Mouse (Mus musculus): ENCODE measurements around the gene Mmp8.

DNA sequence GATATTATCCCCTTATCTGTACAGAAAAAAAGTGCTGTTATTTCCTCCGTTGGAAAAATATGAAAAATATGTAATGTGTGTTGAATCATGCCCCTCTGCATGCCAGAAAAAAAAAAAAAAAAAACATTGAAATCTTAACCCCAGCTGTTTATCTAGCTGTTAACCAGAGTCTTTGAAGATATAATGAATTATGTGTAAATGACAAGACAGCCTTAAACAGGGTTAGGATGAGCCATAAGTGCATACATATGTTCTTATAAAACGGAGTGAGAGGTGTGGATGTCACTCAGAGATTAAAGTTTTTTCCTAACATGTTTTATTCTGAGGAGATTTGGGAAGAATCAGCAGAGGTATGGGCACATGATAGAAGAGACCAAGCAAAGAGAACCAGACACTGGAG lies 9.7 kb downstream of the Mmp8 start:
- TF ChIP-seq CTCF (IDR thresholded peaks at IDR 0.05; ENCODE audit: borderline replicate concordance, insufficient read depth, low read length) (no peak), POLR2A (IDR thresholded peaks at IDR 0.05; ENCODE audit: low read depth, low read length) (no peak)

Data from embryonic fibroblast, embryonic 13.5 days (primary cell).